Mouse (Mus musculus): ENCODE measurements around the gene Filip1l.

Filip1l gene

GRCm38 (mm10) chr16:57534811-57535210 is 181.9 kb downstream of the Filip1l start:
- no peak for DNase-seq

- DNase-seq = no peak
Measured at GRCm38 (mm10) chr16:57536511-57536910, 183.6 kb downstream of the Filip1l start.

- no peak for DNase-seq
Measured at GRCm38 (mm10) chr16:57543243-57543642, 190.3 kb downstream of the Filip1l start.

- no peak for DNase-seq
Measured at GRCm38 (mm10) chr16:57544441-57544840, 191.5 kb downstream of the Filip1l start.

GRCm38 (mm10) chr16:57546355-57546754 is 193.5 kb downstream of the Filip1l start:
- no peak for DNase-seq

- DNase-seq = no peak
Measured at GRCm38 (mm10) chr16:57548608-57549007, 195.7 kb downstream of the Filip1l start.

- DNase-seq = peak; percentile 17 to 30
Measured at GRCm38 (mm10) chr16:57549061-57550037, 196.5 kb downstream of the Filip1l start.

GRCm38 (mm10) chr16:57550088-57550487 is 197.2 kb downstream of the Filip1l start:
- DNase-seq = no peak

GRCm38 (mm10) chr16:57550817-57551216 is 197.9 kb downstream of the Filip1l start:
- no peak for DNase-seq

GRCm38 (mm10) chr16:57551617-57552016 is 198.7 kb downstream of the Filip1l start:
- DNase-seq = no peak

GRCm38 (mm10) chr16:57552709-57553108 is 199.8 kb downstream of the Filip1l start:
- no peak for DNase-seq

- no peak for DNase-seq
Measured at GRCm38 (mm10) chr16:57553235-57553634, 200.3 kb downstream of the Filip1l start.

- no peak for DNase-seq
Measured at GRCm38 (mm10) chr16:57554886-57555400, 202.1 kb downstream of the Filip1l start.

- DNase-seq = no peak
Measured at GRCm38 (mm10) chr16:57555667-57556066, 202.8 kb downstream of the Filip1l start.

GRCm38 (mm10) chr16:57556244-57556643 is 203.4 kb downstream of the Filip1l start:
- DNase-seq = no peak

GRCm38 (mm10) chr16:57558258-57558657 is 205.4 kb downstream of the Filip1l start:
- DNase-seq = no peak

- no peak for DNase-seq
Measured at GRCm38 (mm10) chr16:57560185-57560584, 207.3 kb downstream of the Filip1l start.

- DNase-seq = no peak
Measured at GRCm38 (mm10) chr16:57563453-57563852, 210.6 kb downstream of the Filip1l start.

- no peak for DNase-seq
Measured at GRCm38 (mm10) chr16:57564807-57565206, 211.9 kb downstream of the Filip1l start.

- DNase-seq = no peak
Measured at GRCm38 (mm10) chr16:57566215-57566614, 213.3 kb downstream of the Filip1l start.

- no peak for DNase-seq
Measured at GRCm38 (mm10) chr16:57568648-57569404, 215.9 kb downstream of the Filip1l start.

- DNase-seq = no peak
Measured at GRCm38 (mm10) chr16:57570789-57571311, 218.0 kb downstream of the Filip1l start.

- DNase-seq = no peak
Measured at GRCm38 (mm10) chr16:57573831-57574230, 220.9 kb downstream of the Filip1l start.

Measured in cerebellum, adult 18-20 months (tissue).